Mouse (Mus musculus): ENCODE measurements around the gene Steap3. TPM values are rescaled to one million over a fixed set of nuclear protein-coding genes. Genes with fewer than 3 reads are reported as not detected.

Steap3 gene
- total RNA-seq, 2 experiments from 2014 or later = 7.2 to 8.9 TPM

DNA sequence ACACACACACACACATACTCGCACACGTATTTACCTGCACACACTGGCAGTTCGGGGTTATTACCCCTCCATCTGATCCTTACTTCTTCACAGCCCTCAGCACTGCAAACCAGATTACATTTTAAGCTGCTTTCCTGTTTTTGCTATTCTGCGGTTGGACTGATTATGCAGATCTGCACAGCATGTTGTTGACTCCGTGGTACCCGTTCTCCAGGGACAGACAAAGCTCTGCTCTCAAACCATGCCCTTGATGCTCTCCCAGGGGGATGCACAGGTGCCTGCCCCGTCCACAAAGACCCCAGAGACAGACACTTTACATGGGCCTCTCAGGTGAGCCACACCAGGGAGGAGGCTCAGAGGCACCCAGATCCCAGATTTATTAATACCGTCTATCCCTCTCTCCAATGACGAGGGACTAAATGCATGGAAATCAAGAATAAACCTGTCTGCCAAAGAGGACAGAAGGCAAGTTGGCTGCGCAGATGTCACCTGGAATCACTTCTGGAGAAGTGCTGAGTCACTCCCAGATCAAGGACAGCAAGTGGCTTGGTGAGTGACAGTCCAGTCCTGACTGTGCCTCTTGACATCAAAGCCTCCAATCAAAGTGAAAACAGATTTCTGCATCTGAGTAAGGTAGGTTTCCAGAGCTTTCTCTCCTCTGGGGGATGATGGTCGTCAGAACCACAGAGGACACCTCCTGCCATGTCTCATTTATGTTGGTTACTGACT lies 63.8 kb downstream of the Steap3 start:
- no peak for DNase-seq (ENCODE audit: extremely low spot score in 1 of 2, low spot score in 2 of 2)
- intact Hi-C loops (cut with DNase I) = no loop called here

GRCm38 (mm10) chr1:120207568-120207967 lies 64.9 kb downstream of the Steap3 start:
- intact Hi-C loops (cut with DNase I) = no loop called here
- DNase-seq (ENCODE audit: extremely low spot score in 1 of 2, low spot score in 2 of 2) = peak; percentile 48 to 58

DNA sequence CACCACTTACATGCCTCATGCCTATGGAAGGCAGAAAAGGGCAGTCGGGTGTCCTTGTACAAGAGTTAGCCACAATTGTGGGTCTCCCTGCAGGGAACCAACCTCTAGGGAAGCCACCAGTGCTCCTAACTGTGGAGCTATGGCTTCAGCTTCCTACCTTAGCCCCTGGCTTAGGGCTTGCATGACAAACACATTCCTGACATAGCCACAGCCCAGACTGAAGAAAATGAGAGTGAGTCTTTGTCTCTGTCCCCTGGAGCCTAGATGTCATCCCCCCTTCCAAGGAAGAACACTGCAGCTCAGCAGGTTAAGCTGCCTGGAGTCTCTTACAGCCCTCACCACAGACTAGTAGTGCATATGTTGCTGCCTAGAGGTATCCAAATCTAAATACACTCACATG lies 67.7 kb downstream of the Steap3 start:
- intact Hi-C loops (cut with DNase I) = no loop called here

GRCm38 (mm10) chr1:120203836-120204235 lies 68.7 kb downstream of the Steap3 start:
- intact Hi-C loops (cut with DNase I) = no loop called here
- no peak for DNase-seq (ENCODE audit: extremely low spot score in 1 of 2, low spot score in 2 of 2)

More for the DNA sequence above, 67.7 kb downstream of the Steap3 start:
- no peak for DNase-seq (ENCODE audit: extremely low spot score in 1 of 2, low spot score in 2 of 2)

DNA sequence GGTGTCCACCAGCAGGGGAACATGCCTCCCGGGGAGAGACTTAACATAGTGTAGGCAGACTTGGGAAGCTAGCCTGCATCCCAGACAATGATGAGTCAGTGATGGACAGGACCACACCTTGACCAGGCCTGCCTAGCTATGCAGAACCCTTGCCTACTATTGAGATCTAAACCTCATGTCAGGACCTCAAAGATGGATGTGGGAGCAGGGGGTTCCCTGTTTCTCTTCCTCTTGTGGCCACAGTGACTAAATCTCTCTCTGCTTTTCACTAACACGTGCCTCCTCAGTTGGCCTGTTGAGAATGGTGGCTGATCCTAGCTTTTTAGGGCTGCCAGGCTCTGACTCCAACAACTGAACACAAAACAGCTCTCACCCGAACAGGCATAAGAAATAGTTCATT lies 70.0 kb downstream of the Steap3 start:
- DNase-seq (ENCODE audit: extremely low spot score in 1 of 2, low spot score in 2 of 2) = no peak
- intact Hi-C loops (cut with DNase I) = no loop called here

- intact Hi-C loops (cut with DNase I) = loop anchor here (10.0 kb wide), 1 partner anchor 146 kb away; the partner anchor contains the start of gene C1ql2
- DNase-seq (ENCODE audit: extremely low spot score in 1 of 2, low spot score in 2 of 2) = no peak
These were observed 73.6 kb downstream of the Steap3 start for GRCm38 (mm10) chr1:120198942-120199341.

DNA sequence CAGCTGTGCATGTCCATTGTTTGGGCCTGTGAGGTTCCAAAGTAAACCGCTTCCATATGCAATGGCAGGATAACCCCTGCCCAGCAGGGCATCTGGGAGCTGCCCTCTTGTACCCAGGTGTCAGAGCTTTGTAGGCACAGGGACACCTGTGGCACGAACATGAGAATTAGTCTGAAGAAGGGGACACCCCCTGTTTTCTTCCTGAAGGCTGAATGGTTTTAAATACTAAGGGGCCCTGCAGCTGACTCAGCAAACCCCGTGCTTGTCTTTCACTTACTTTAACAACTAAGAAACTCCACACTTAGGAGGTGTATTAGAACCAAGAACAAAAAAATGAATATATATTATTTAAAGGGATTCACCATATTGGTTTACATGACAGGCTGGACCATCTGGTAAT lies 74.4 kb downstream of the Steap3 start:
- intact Hi-C loops (cut with DNase I) = loop anchor here (10.0 kb wide), 1 partner anchor 147 kb away; the partner anchor contains the start of gene C1ql2
- DNase-seq (ENCODE audit: extremely low spot score in 1 of 2, low spot score in 2 of 2) = no peak

DNA sequence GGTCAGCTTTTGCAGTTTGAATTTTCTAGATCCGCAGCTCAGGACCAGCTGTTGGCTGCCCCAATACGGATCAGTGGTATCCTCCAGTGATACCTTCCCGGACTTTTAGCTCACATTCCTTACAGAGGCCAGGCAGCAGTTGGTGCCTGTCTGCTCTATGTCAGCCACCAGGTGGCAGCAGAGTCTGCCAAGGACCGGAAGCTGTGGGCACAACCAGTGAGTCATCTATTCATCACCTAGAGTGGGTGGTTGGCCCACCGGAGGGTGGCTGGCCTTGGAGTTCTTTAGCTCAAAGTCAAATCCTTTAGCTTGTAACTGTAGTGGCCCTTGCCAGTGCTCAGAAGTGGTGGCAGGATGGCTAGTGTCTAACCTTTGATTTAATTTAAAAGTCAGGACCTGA lies 75.3 kb downstream of the Steap3 start:
- intact Hi-C loops (cut with DNase I) = loop anchor here (2.0 to 10.0 kb wide), 2 partner anchors 148 to 354 kb away; partner anchors contain the start of gene C1ql2
- DNase-seq (ENCODE audit: extremely low spot score in 1 of 2, low spot score in 2 of 2) = peak; percentile 71 to 79

- no peak for DNase-seq (ENCODE audit: extremely low spot score in 1 of 2, low spot score in 2 of 2)
- intact Hi-C loops (cut with DNase I) = loop anchor here (2.0 to 10.0 kb wide), 2 partner anchors 148 to 354 kb away; partner anchors contain the start of gene C1ql2
These were observed 75.8 kb downstream of the Steap3 start for GRCm38 (mm10) chr1:120196724-120197123.

DNA sequence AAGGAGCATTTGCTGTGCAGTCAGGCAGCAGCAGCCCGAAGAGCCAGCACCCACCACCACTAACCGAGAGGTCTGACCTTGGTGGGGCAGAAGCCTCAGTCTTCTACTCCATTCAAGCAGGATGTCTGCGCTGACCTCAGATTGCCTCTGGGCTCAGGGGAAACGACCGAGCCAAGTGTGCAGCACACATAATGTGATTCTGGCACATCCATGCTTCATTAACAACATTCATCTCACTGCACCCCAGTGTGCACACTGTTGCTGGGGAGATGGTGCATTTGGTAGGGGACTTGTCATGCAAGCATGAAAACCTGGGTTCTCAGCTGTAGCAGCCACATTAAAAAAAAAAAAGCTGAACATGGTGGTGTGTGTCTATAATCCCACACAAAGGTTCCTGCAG lies 76.6 kb downstream of the Steap3 start:
- intact Hi-C loops (cut with DNase I) = loop anchor here (2.0 to 10.0 kb wide), 2 partner anchors 149 to 355 kb away; partner anchors contain the start of gene C1ql2
- DNase-seq (ENCODE audit: extremely low spot score in 1 of 2, low spot score in 2 of 2) = no peak

DNA sequence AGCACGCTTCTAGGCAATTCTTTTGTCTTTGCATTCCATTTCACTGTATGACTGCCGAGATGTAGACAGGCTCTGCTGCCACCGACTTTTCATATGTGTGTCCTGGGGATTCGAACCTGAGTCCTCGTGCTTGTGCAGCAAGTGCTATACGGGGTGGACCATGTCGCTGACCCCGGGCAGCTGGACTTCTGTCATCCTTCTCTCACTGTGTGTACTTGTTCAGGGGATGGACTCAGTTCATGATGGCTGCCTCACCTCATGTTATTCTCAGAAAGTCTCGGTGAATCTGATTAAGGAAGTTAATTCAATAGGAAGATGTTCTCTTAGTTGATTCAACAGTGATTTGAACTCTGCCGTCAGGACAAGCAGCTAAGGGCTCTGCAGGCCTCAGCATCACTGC lies 78.9 kb downstream of the Steap3 start:
- DNase-seq (ENCODE audit: extremely low spot score in 1 of 2, low spot score in 2 of 2) = no peak
- intact Hi-C loops (cut with DNase I) = loop anchor here (10.0 kb wide), 1 partner anchor 151 kb away; the partner anchor contains the start of gene C1ql2

DNA sequence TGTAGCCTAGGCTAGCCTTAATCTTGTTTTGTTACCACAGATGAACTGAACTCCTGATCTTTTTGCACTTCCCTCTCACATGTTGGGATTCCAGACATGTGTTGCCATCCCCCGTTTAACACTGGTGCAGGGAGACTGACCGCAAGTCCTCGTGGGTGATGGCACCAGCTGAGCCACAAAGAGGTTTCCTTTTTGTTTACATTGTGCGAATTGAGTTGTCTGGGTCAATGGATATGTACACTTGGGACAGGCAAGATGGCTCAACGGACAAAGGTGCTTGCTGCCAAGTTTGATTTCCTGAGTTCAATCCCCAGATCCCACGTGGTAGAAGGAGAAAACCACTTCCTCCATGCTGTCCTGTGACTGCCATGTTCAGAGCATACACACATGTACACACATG lies 80.2 kb downstream of the Steap3 start:
- intact Hi-C loops (cut with DNase I) = loop anchor here (10.0 kb wide), 1 partner anchor 152 kb away; the partner anchor contains the start of gene C1ql2

GRCm38 (mm10) chr1:120190946-120191345 lies 81.6 kb downstream of the Steap3 start:
- intact Hi-C loops (cut with DNase I) = loop anchor here (10.0 kb wide), 1 partner anchor 154 kb away; the partner anchor contains the start of gene C1ql2

More for the DNA sequence above, 80.2 kb downstream of the Steap3 start:
- no peak for DNase-seq (ENCODE audit: extremely low spot score in 1 of 2, low spot score in 2 of 2)

GRCm38 (mm10) chr1:120190300-120190699 lies 82.2 kb downstream of the Steap3 start:
- intact Hi-C loops (cut with DNase I) = loop anchor here (10.0 kb wide), 1 partner anchor 155 kb away; the partner anchor contains the start of gene C1ql2
- DNase-seq (ENCODE audit: extremely low spot score in 1 of 2, low spot score in 2 of 2) = no peak

More at GRCm38 (mm10) chr1:120190946-120191345, 81.6 kb downstream of the Steap3 start:
- DNase-seq (ENCODE audit: extremely low spot score in 1 of 2, low spot score in 2 of 2) = no peak

- peak in 1 of 2 experiments; percentile 51 for DNase-seq (ENCODE audit: extremely low spot score in 1 of 2, low spot score in 2 of 2)
- intact Hi-C loops (cut with DNase I) = no loop called here
These were observed 83.3 kb downstream of the Steap3 start for GRCm38 (mm10) chr1:120189206-120189605.

DNA sequence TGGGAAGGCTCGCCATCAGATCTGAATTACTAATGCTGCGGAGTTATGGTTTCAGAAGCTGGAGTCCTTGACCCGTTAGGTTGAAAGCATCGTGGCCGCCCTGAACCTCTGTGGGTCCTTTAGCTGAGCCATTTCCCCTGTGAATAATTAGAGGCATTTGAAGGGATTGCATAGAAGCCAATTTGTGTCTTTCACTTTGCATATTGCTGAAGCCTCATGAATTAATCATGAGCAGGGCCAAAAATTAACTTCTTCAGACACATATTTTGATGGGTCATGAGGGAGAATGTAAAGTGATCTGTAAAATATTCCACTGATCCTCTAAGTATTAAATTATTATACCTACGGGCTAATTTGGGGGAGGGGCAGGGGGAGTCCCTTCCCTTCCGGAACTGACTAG lies 85.4 kb downstream of the Steap3 start:
- intact Hi-C loops (cut with DNase I) = no loop called here

DNA sequence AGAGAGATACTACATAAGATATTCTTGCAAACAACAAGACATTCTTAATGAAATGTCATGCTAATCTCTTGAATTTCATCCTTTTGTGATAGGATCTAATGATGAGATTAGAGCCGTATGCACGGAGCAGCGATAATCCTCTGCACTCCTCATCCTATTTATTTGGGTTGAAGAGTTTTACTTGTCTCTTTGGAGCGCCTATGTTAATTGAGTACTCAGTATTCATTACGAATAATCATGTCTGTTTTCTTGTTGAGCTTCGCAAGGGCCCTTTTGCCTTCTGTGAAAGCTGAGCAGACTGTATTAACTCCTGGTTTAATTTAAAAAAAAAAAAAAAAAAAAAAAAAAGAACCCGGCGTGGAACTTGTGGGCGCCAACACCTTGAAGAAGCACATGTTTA lies 85.8 kb downstream of the Steap3 start:
- DNase-seq (ENCODE audit: extremely low spot score in 1 of 2, low spot score in 2 of 2) = no peak
- intact Hi-C loops (cut with DNase I) = no loop called here

More for the DNA sequence above, 85.4 kb downstream of the Steap3 start:
- no peak for DNase-seq (ENCODE audit: extremely low spot score in 1 of 2, low spot score in 2 of 2)

DNA sequence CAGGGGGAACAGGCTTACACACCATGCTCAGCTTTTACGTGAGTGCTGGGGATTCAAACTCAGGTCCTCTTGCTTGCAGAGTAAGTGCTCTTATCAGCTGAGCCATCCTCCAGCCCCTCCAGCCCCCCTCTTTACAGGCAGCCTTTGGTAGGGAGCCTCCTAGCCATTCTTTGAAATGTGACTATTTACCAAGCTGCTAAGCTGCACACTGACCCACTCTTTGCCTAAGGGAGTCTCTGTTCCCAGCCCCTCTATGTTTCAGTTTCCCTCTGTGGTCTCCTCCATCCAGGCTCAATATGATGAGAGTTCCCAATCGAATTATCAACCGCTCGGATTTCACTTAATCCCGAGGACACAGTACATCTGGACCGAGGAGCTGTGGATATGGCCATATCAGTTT lies 86.3 kb downstream of the Steap3 start:
- no peak for DNase-seq (ENCODE audit: extremely low spot score in 1 of 2, low spot score in 2 of 2)
- intact Hi-C loops (cut with DNase I) = no loop called here

DNA sequence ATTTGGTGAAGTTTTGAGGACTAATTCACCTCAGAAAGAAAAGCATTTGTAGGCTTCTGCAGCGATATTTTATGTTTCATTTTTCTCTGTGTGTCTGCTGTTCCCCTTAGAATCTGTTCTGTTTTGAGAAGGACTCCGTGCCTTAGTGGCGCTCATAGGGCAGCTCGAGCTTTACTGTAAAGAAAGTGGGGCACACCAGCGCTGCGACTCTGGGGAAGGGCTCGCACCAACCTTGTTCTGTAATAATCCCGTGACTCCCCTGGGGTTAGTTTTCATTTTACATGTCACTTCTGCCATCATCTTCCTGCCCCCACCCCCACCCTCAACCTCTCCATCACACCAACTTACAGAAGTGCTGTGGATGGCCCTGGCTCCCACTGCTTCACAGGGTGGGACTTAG lies 95.4 kb downstream of the Steap3 start:
- DNase-seq (ENCODE audit: extremely low spot score in 1 of 2, low spot score in 2 of 2) = no peak
- intact Hi-C loops (cut with DNase I) = no loop called here

GRCm38 (mm10) chr1:120176313-120176712 lies 96.2 kb downstream of the Steap3 start:
- no peak for DNase-seq (ENCODE audit: extremely low spot score in 1 of 2, low spot score in 2 of 2)
- intact Hi-C loops (cut with DNase I) = no loop called here
